Mouse (Mus musculus) inflammation-experienced regulatory T-cells, adult 6 months (primary cell): ENCODE measurements around the gene Pom121l12. TPM values are rescaled to one million over a fixed set of nuclear protein-coding genes. Genes with fewer than 3 reads are reported as not detected.

Experiments used
- ATAC-seq: one replicate; pipeline ENCODE4 v1.8.0; 2017
- polyA plus RNA-seq, 3 experiments: library from polyadenylated mRNA; unstranded; fragments of 100-300 nt; shearing (Covaris generic); gene quantifications; one replicate each; pipeline ENCODE4 v1.2.1; 2017

The Pom121l12 gene
- not detected for polyA plus RNA-seq

GRCm38 (mm10) chr11:14598976-14599375 is at the start of gene Pom121l12:
Pom121l12 (plus strand) TSS chr11:14599276.
- ATAC-seq: no peak

GRCm38 (mm10) chr11:14611859-14612258 is 12.8 kb downstream of the Pom121l12 start:
- ATAC-seq: no peak
